Mouse (Mus musculus): ENCODE measurements around the gene Gm20388. TPM values are rescaled to one million over a fixed set of nuclear protein-coding genes. Genes with fewer than 3 reads are reported as not detected.

Gm20388 gene
- polyA plus RNA-seq, 2 experiments = 8.5 TPM; not detected in 1

DNA sequence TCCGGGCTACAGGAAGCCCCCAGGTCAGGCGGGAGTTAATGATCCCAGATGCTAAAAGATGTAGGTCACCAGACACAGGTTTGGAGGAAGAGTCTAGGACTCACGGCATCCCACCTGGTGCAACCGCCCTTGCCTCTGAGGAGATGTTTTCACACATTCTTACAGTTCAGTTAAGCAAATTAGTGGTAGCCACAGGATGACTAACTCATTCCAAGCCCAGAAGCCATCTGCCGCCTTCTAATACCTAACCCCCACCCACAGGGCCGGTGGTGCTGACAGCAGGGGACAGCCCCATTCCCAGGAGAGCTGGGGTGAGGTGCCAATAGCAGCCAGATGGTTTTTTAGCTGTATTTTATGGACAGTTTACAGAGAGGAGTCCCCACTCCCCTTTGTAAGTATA, 2375.1 kb downstream of the Gm20388 start:
- DNase-seq (ENCODE audit: low read depth in 3 of 3, low spot score in 3 of 3) = no peak
- 28% methylated on average over 6 of the region's 6 CpGs for WGBS (ENCODE audit: insufficient replicate concordance)
- peaks cover 60% of the 10 kb centered on the region in 2 experiments for H3K4me1 ChIP-seq (replicated peaks; ENCODE audit: control insufficient read depth in 2 of 2, insufficient read depth in 2 of 2, low read length in 1 of 2)

DNA sequence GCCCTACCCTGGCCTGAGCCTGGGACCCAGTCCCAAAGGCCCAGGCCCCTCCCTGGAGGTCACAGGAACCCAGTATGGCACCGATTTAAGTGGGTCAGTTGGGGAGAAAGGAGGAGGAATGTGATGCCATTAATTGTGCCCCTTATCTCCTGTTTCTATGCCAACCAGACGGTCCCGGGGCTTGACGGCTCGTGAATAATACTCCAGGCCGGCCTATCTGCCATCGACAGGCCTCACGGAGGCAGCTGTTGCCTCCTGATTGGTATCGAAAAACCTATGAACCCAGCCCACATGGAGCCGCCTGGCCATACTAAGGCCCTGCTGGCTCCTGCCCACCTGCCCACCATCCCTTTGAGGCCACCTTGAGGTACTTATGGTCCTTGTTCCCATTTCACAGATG, 2376.3 kb downstream of the Gm20388 start:
- H3K4me3 ChIP-seq (ENCODE audit: insufficient read depth in 1 of 2, low read depth in 2 of 2, low read length in 2 of 2) = peak overlapping the region; percentile 89 to 91

More for the DNA sequence above, 2375.1 kb downstream of the Gm20388 start:
- Histone ChIP-seq H3K4me2 (ENCODE audit: low read depth) (peak overlapping the region; percentile 93), H3K27ac (peak overlapping the region; percentile 98), H3K36me3 (replicated peaks; ENCODE audit: control insufficient read depth, insufficient read depth, low read depth) (peaks cover 32% of the 10 kb centered on the region), H3K4me3 (ENCODE audit: insufficient read depth in 1 of 2, low read depth in 2 of 2, low read length in 2 of 2) (peak overlapping the region; percentile 89 to 91), H3K27me3 (ENCODE audit: control insufficient read depth, insufficient read depth, low read length) (no peaks in the 10 kb centered on the region), H3K9me3 (ENCODE audit: control insufficient read depth, low read length) (no peaks in the 10 kb centered on the region), H3K9ac (replicated peaks) (peak overlapping the region; percentile 93)
- TF ChIP-seq CTCF (IDR thresholded peaks at IDR 0.05; ENCODE audit: low read depth) (no peak; the same call in 1 of the 2 replicates), EP300 (IDR thresholded peaks at IDR 0.05; ENCODE audit: low read depth) (no peak)
- no peak for ATAC-seq (ENCODE audit: insufficient read depth)

GRCm38 (mm10) chr8:122287742-122288141, 2377.1 kb downstream of the Gm20388 start:
- peak overlapping the region; percentile 93 for H3K4me2 ChIP-seq (ENCODE audit: low read depth)
- WGBS (ENCODE audit: insufficient replicate concordance) = 24% methylated on average over 8 of the region's 8 CpGs
- H3K4me3 ChIP-seq (ENCODE audit: insufficient read depth in 1 of 2, low read depth in 2 of 2, low read length in 2 of 2) = peak overlapping the region; percentile 50 to 91
- peak overlapping the region; percentile 88 for H3K27ac ChIP-seq
- no peak for DNase-seq (ENCODE audit: low read depth in 3 of 3, low spot score in 3 of 3)
- peaks cover 75 to 78% of the 10 kb centered on the region in 2 experiments for H3K4me1 ChIP-seq (replicated peaks; ENCODE audit: control insufficient read depth in 2 of 2, insufficient read depth in 2 of 2, low read length in 1 of 2)
- no peaks in the 10 kb centered on the region for H3K27me3 ChIP-seq (ENCODE audit: control insufficient read depth, insufficient read depth, low read length)
- TF ChIP-seq CTCF (IDR thresholded peaks at IDR 0.05; ENCODE audit: low read depth) (no peak), EP300 (IDR thresholded peaks at IDR 0.05; ENCODE audit: low read depth) (peak; percentile 59)
- ATAC-seq (ENCODE audit: insufficient read depth) = peak; percentile 20
- peaks cover 50% of the 10 kb centered on the region for H3K36me3 ChIP-seq (replicated peaks; ENCODE audit: control insufficient read depth, insufficient read depth, low read depth)
- peak overlapping the region; percentile 72 for H3K9ac ChIP-seq (replicated peaks)
- H3K9me3 ChIP-seq (ENCODE audit: control insufficient read depth, low read length) = no peaks in the 10 kb centered on the region

More for the DNA sequence above, 2376.3 kb downstream of the Gm20388 start:
- Histone ChIP-seq H3K9ac (replicated peaks) (peak overlapping the region; percentile 93), H3K4me2 (ENCODE audit: low read depth) (peak overlapping the region; percentile 93), H3K27ac (peak overlapping the region; percentile 98), H3K27me3 (ENCODE audit: control insufficient read depth, insufficient read depth, low read length) (no peaks in the 10 kb centered on the region), H3K4me1 (replicated peaks; ENCODE audit: control insufficient read depth in 2 of 2, insufficient read depth in 2 of 2, low read length in 1 of 2) (peaks cover 68 to 70% of the 10 kb centered on the region in 2 experiments), H3K36me3 (replicated peaks; ENCODE audit: control insufficient read depth, insufficient read depth, low read depth) (peaks cover 41% of the 10 kb centered on the region), H3K9me3 (ENCODE audit: control insufficient read depth, low read length) (no peaks in the 10 kb centered on the region)
- DNase-seq (ENCODE audit: low read depth in 3 of 3, low spot score in 3 of 3) (peak; percentile 96 to 98 (median 97)), ATAC-seq (ENCODE audit: insufficient read depth) (peak; percentile 69)
- TF ChIP-seq CTCF (IDR thresholded peaks at IDR 0.05; ENCODE audit: low read depth) (no peak), EP300 (IDR thresholded peaks at IDR 0.05; ENCODE audit: low read depth) (peak; percentile 96)
- 9% methylated on average over 10 of the region's 10 CpGs for WGBS (ENCODE audit: insufficient replicate concordance)

GRCm38 (mm10) chr8:122288344-122288743, 2377.7 kb downstream of the Gm20388 start:
- H3K9ac ChIP-seq (replicated peaks) = peak overlapping the region; percentile 72
- DNase-seq (ENCODE audit: low read depth in 3 of 3, low spot score in 3 of 3) (no peak), ATAC-seq (ENCODE audit: insufficient read depth) (no peak)
- 52% methylated on average over 3 of the region's 3 CpGs for WGBS (ENCODE audit: insufficient replicate concordance)
- peak overlapping the region; percentile 50 to 91; a peak in 3 of 4 replicates for H3K4me3 ChIP-seq (ENCODE audit: insufficient read depth in 1 of 2, low read depth in 2 of 2, low read length in 2 of 2)
- TF ChIP-seq CTCF (IDR thresholded peaks at IDR 0.05; ENCODE audit: low read depth) = peak; percentile 28; the same call in 1 of the 2 replicates
- no peak for TF ChIP-seq EP300 (IDR thresholded peaks at IDR 0.05; ENCODE audit: low read depth)
- H3K4me1 ChIP-seq (replicated peaks; ENCODE audit: control insufficient read depth in 2 of 2, insufficient read depth in 2 of 2, low read length in 1 of 2) = peaks cover 80 to 84% of the 10 kb centered on the region in 2 experiments
- H3K36me3 ChIP-seq (replicated peaks; ENCODE audit: control insufficient read depth, insufficient read depth, low read depth) = peaks cover 51% of the 10 kb centered on the region
- peak overlapping the region; percentile 88 for H3K27ac ChIP-seq
- H3K4me2 ChIP-seq (ENCODE audit: low read depth) = peak overlapping the region; percentile 93
- H3K27me3 ChIP-seq (ENCODE audit: control insufficient read depth, insufficient read depth, low read length) = no peaks in the 10 kb centered on the region
- H3K9me3 ChIP-seq (ENCODE audit: control insufficient read depth, low read length) = no peaks in the 10 kb centered on the region

DNA sequence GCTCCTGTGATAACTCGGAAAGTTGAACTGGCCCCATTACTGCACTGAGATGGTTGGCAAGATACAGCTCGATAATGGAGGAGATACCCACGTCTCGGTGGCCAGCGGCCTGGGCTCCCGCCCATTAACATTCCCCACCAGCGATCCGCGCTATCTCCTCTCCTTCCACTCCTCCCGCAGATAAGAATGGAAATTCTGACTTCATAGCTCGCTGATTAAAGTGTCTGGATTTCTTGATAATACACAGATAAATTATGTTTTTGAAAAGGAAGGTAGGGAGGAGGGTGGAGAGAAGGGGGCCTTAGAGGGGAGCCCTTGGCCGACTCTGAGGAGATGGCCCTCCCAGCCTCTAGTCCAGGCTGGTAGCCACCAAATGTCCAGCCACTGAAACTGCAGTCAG, 2380.4 kb downstream of the Gm20388 start:
- Histone ChIP-seq H3K27ac (peak overlapping the region; percentile 88), H3K36me3 (replicated peaks; ENCODE audit: control insufficient read depth, insufficient read depth, low read depth) (peaks cover 51% of the 10 kb centered on the region), H3K4me2 (ENCODE audit: low read depth) (peak overlapping the region; percentile 93), H3K4me1 (replicated peaks; ENCODE audit: control insufficient read depth in 2 of 2, insufficient read depth in 2 of 2, low read length in 1 of 2) (peaks cover 95 to 99% of the 10 kb centered on the region in 2 experiments), H3K9ac (replicated peaks) (peak overlapping the region; percentile 72), H3K9me3 (ENCODE audit: control insufficient read depth, low read length) (no peaks in the 10 kb centered on the region), H3K27me3 (ENCODE audit: control insufficient read depth, insufficient read depth, low read length) (no peaks in the 10 kb centered on the region), H3K4me3 (ENCODE audit: insufficient read depth in 1 of 2, low read depth in 2 of 2, low read length in 2 of 2) (peak overlapping the region in 1 of 2 experiments; percentile 4; a peak in 2 of 4 replicates)
- TF ChIP-seq EP300 (IDR thresholded peaks at IDR 0.05; ENCODE audit: low read depth) = peak; percentile 54
- no peak for TF ChIP-seq CTCF (IDR thresholded peaks at IDR 0.05; ENCODE audit: low read depth)
- no peak for ATAC-seq (ENCODE audit: insufficient read depth)
- WGBS (ENCODE audit: insufficient replicate concordance) = 14% methylated on average over 12 of the region's 12 CpGs
- DNase-seq (ENCODE audit: low read depth in 3 of 3, low spot score in 3 of 3) = no peak

All from liver, embryonic 14.5 days (tissue).